Mouse (Mus musculus) liver, embryonic 16.5 days (tissue): ENCODE data around the gene Tet1. TPM values are rescaled to one million over a fixed set of nuclear protein-coding genes. Genes with fewer than 3 reads are reported as not detected.

Experiments
- ATAC-seq: fragments of 200-750 bp; cut with Nextera tagmentation; 2 replicates; pipeline ENCODE4 v1.8.0; 2017; ENCODE audit warnings: low read depth, mild to moderate bottlenecking, moderate number of reproducible peaks, moderate library complexity
- H3K27ac ChIP-seq: fragments of 300-500 bp; sonication (generic); 2 replicates; pipeline ENCODE4 v1.5.1; 2014; ENCODE audit warnings: mild to moderate bottlenecking, low read length
- H3K27me3 ChIP-seq: fragments of 300-500 bp; sonication (generic); 2 replicates; pipeline ENCODE4 v1.6.1; 2014; ENCODE audit warnings: low read depth, low read length, mixed read lengths; ENCODE audit not compliant: control insufficient read depth, insufficient read depth
- H3K36me3 ChIP-seq: fragments of 300-500 bp; sonication (generic); 2 replicates; pipeline ENCODE4 v1.6.1; 2014; ENCODE audit warnings: mild to moderate bottlenecking; ENCODE audit not compliant: control insufficient read depth, insufficient read depth
- H3K4me1 ChIP-seq: fragments of 300-500 bp; sonication (generic); 2 replicates; pipeline ENCODE4 v1.6.1; 2014; ENCODE audit warnings: low read depth, low read length, mixed read lengths; ENCODE audit not compliant: control insufficient read depth
- H3K4me2 ChIP-seq: fragments of 300-500 bp; sonication (generic); 2 replicates; pipeline ENCODE4 v1.6.1; 2014; ENCODE audit warnings: low read depth, low read length, mixed read lengths
- H3K4me3 ChIP-seq: fragments of 300-500 bp; sonication (generic); 2 replicates; pipeline ENCODE4 v1.5.1; 2014; ENCODE audit warnings: low read depth, mild to moderate bottlenecking, low read length
- H3K9ac ChIP-seq: fragments of 300-500 bp; sonication (generic); 2 replicates; pipeline ENCODE4 v1.6.1; 2014; ENCODE audit warnings: low read depth, low read length
- H3K9me3 ChIP-seq: fragments of 300-500 bp; sonication (generic); replicated peaks from 2 replicates; pipeline ENCODE4 v1.6.1; 2016; ENCODE audit warnings: low read length; ENCODE audit not compliant: control insufficient read depth
- WGBS: fragments of 180-500 bp; shearing (Covaris S2); extraction: QIAGEN DNeasy Blood & Tissue Kit; methylation state at CpG from one replicate; pipeline ENCODE4 v1.1.7; 2014; ENCODE audit not compliant: insufficient replicate concordance; 5-methylcytosine and 5-hydroxymethylcytosine counted together
- polyA plus RNA-seq: library from polyadenylated mRNA; unstranded; fragments of >200 nt; fragmentation: Nextera tagmentation; extraction: Ambion mirVana; gene quantifications from 2 replicates; pipeline ENCODE4 v1.2.1, GENCODE M21; 2015

The Tet1 gene
- polyA plus RNA-seq, 1 experiment from 2014 or later = 2.4 TPM

DNA sequence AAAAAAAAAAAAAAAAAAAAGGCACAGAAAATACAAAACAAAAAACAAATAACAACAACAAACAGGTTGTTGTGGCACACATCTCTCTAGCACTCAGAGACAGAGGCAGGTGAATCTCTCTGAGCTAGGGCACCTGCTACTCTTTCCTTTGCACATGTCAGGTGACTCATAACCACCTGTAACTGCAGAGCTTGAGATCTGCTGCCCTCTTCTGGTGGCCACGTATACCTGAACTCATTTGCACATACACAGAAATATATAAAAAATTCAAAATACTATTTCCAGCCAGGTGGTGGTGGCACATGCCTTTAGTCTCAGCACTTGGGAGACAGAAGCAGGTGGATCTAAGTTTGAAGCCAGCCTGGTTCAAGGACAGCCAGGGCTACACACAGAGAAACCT is 46.4 kb downstream of the Tet1 start:
- Histone ChIP-seq H3K9me3 (no peaks in the 10 kb centered on the region), H3K9ac (no peak overlapping the region), H3K36me3 (no peaks in the 10 kb centered on the region), H3K27ac (no peak overlapping the region), H3K4me3 (no peak overlapping the region), H3K27me3 (no peaks in the 10 kb centered on the region), H3K4me2 (no peak overlapping the region), H3K4me1 (no peaks in the 10 kb centered on the region; the same call in 1 of the 2 replicates)
- no peak for ATAC-seq
- 75% methylated on average over 1 of the region's 1 CpGs for WGBS

DNA sequence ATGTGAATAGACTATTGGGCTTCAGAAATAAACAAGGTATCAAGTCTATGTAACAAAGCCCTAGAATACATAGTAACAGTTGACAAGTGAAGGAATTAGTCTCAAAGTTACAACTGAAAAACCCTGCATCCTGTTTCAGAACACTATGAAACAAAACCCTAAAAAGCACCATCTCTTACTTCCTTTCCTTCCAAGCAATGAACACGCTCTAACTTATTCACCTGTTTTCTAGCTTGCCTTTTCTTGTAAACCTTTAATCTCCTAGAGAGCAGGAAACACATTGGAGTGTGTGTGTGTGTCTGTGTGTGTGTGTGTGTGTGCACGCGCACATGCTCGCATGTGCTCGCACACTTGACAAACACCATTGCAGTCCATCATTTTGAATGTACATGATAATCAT is 49.8 kb downstream of the Tet1 start:
- 66% methylated on average over 5 of the region's 5 CpGs for WGBS
- H3K27me3 ChIP-seq = no peaks in the 10 kb centered on the region
- H3K36me3 ChIP-seq = no peaks in the 10 kb centered on the region
- no peaks in the 10 kb centered on the region for H3K4me1 ChIP-seq
- no peaks in the 10 kb centered on the region for H3K9me3 ChIP-seq
- H3K4me2 ChIP-seq = no peak overlapping the region
- ATAC-seq = no peak
- H3K4me3 ChIP-seq = no peak overlapping the region
- no peak overlapping the region for H3K27ac ChIP-seq
- H3K9ac ChIP-seq = no peak overlapping the region

GRCm38 (mm10) chr10:62856690-62857290 is 52.0 kb downstream of the Tet1 start:
- Histone ChIP-seq H3K27ac (no peak overlapping the region), H3K4me1 (no peaks in the 10 kb centered on the region), H3K36me3 (no peaks in the 10 kb centered on the region), H3K9ac (no peak overlapping the region), H3K27me3 (no peaks in the 10 kb centered on the region), H3K4me3 (no peak overlapping the region), H3K4me2 (no peak overlapping the region), H3K9me3 (no peaks in the 10 kb centered on the region)
- WGBS = 66% methylated on average over 10 of the region's 10 CpGs
- ATAC-seq = no peak

GRCm38 (mm10) chr10:62854992-62855391 is 53.8 kb downstream of the Tet1 start:
- no peaks in the 10 kb centered on the region for H3K9me3 ChIP-seq
- no peak overlapping the region for H3K27ac ChIP-seq
- H3K36me3 ChIP-seq = no peaks in the 10 kb centered on the region
- H3K4me2 ChIP-seq = no peak overlapping the region
- no peaks in the 10 kb centered on the region for H3K27me3 ChIP-seq
- WGBS = 33% methylated on average over 2 of the region's 2 CpGs
- H3K4me1 ChIP-seq = no peaks in the 10 kb centered on the region
- H3K4me3 ChIP-seq = no peak overlapping the region
- ATAC-seq = no peak
- no peak overlapping the region for H3K9ac ChIP-seq

GRCm38 (mm10) chr10:62854581-62854980 is 54.2 kb downstream of the Tet1 start:
- no peaks in the 10 kb centered on the region for H3K36me3 ChIP-seq
- H3K27ac ChIP-seq = no peak overlapping the region
- 47% methylated on average over 4 of the region's 4 CpGs for WGBS
- no peaks in the 10 kb centered on the region for H3K9me3 ChIP-seq
- H3K4me2 ChIP-seq = no peak overlapping the region
- no peak for ATAC-seq
- no peaks in the 10 kb centered on the region for H3K27me3 ChIP-seq
- no peaks in the 10 kb centered on the region for H3K4me1 ChIP-seq
- H3K4me3 ChIP-seq = no peak overlapping the region
- no peak overlapping the region for H3K9ac ChIP-seq

DNA sequence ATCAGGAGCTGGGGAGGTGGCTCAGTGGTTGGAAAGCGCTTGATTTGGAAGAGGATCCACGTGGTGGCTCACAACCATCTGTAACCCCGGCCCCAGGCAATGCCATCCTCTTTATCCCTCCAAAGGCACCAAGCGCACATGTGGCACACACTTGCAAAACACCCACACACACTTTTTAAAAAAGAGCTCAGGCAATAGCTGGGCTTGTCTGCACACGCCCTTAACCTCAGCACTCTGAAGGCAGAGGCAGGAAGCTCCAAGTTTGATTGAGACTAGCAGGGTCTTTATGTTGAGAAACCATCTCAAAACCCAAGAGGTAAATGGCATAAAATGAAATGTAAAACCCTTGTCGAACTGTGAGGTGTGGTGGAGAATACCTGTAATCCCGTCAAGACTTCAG is 57.2 kb downstream of the Tet1 start:
- Histone ChIP-seq H3K9me3 (no peaks in the 10 kb centered on the region), H3K4me2 (no peak overlapping the region), H3K4me1 (no peaks in the 10 kb centered on the region), H3K36me3 (no peaks in the 10 kb centered on the region), H3K4me3 (no peak overlapping the region), H3K27me3 (no peaks in the 10 kb centered on the region), H3K9ac (no peak overlapping the region), H3K27ac (no peak overlapping the region)
- ATAC-seq = no peak
- 61% methylated on average over 7 of the region's 7 CpGs for WGBS

DNA sequence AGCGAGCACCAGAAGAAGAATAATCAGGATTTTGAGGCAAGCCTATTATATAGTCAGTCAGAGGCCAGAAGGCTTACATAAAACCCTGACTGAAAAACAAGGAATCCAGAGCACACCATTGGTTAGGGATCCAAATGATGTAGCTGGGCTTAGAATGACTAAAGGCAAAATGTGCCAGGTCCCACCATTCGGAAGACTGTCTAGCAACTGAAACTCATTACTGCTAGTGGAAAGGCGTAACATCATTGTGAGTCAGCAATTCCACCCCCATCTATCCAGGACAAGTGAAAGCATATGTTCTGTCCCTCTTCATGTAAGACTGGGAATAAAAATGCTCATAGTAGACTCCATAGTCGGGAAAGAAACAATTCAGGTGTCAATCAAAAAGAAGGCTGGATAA is 57.8 kb downstream of the Tet1 start:
- Histone ChIP-seq H3K4me1 (no peaks in the 10 kb centered on the region), H3K4me2 (no peak overlapping the region), H3K27ac (no peak overlapping the region), H3K4me3 (no peak overlapping the region), H3K9ac (no peak overlapping the region), H3K9me3 (no peaks in the 10 kb centered on the region), H3K36me3 (no peaks in the 10 kb centered on the region), H3K27me3 (no peaks in the 10 kb centered on the region)
- no peak for ATAC-seq
- 54% methylated on average over 4 of the region's 4 CpGs for WGBS

DNA sequence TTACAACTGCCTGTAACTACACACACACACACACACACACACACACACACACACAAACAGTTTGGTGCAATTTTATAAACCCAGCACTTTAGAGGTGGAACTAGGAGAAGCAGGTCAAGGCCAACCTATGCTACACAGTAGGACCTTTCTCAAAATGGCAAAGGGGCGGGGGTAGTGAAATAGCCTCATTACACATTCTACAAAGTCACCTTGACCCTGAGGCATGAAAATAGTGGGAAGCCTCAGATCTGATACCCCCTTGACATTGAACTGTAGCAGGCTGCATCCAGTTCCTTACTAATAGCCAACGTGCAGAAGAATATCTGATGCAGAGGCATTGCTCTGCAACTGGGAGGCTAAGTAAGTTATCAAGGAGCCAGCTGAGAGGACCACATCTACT is 60.0 kb downstream of the Tet1 start:
- Histone ChIP-seq H3K27ac (no peak overlapping the region), H3K9me3 (no peaks in the 10 kb centered on the region), H3K9ac (no peak overlapping the region), H3K4me3 (no peak overlapping the region), H3K4me1 (no peaks in the 10 kb centered on the region), H3K4me2 (no peak overlapping the region), H3K27me3 (no peaks in the 10 kb centered on the region), H3K36me3 (no peaks in the 10 kb centered on the region)
- 73% methylated on average over 2 of the region's 2 CpGs for WGBS
- ATAC-seq = no peak

DNA sequence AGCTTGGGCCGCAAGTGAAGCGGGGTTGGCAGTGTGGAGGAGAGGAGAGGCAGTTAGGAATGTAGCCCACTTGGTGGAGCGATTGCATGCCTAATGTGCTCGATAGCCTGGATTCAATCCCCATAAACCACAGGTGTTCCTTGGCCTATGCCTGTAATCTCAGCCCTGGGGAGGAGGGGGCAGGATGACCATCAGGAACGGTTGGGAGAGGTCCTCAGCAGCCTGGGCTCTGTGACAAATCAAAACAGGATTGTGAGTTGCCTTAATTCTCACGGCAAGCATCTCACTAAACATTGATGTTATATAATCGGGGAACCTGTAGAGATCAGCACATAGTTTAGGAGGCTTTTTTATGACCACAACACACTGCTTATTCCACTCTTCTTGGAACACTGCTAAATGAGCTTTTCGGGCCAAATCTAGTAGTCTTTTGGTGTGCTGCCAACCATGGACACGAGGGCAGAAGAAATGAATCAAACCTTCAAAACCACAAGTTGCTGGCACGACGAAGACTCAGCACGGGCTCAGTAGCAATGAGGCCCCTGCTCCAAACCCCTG is 61.6 kb downstream of the Tet1 start:
- Histone ChIP-seq H3K9me3 (no peaks in the 10 kb centered on the region), H3K4me3 (no peak overlapping the region), H3K4me2 (no peak overlapping the region), H3K9ac (no peak overlapping the region), H3K4me1 (no peaks in the 10 kb centered on the region), H3K27ac (no peak overlapping the region), H3K36me3 (no peaks in the 10 kb centered on the region), H3K27me3 (no peaks in the 10 kb centered on the region)
- 55% methylated on average over 12 of the region's 12 CpGs for WGBS
- no peak for ATAC-seq
